Mouse (Mus musculus): ENCODE data around the gene Klk13. TPM values are rescaled to one million over a fixed set of nuclear protein-coding genes. Genes with fewer than 3 reads are reported as not detected.

The Klk13 gene
- polyA plus RNA-seq, 1 experiment: 0.36 TPM

DNA sequence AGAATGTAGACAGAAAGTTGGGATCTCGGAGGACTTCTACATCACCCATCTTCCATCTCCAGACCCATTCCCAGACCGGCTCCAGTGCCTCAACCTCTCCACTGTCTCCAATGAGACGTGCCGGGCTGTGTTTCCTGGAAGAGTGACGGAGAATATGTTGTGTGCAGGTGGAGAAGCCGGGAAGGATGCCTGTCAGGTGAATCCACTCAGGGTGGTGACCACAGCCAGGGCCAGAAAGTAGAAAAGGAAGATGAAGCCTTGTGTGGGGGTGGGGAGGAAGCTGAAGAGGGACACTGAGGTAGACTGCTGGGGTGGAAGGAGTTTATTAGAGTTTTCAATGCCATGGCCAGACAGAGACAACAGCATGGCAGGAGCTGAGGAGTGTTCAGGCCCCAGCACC, 59.5 kb downstream of the Klk13 start:
- DNase-seq (ENCODE audit: low spot score): no peak

DNA sequence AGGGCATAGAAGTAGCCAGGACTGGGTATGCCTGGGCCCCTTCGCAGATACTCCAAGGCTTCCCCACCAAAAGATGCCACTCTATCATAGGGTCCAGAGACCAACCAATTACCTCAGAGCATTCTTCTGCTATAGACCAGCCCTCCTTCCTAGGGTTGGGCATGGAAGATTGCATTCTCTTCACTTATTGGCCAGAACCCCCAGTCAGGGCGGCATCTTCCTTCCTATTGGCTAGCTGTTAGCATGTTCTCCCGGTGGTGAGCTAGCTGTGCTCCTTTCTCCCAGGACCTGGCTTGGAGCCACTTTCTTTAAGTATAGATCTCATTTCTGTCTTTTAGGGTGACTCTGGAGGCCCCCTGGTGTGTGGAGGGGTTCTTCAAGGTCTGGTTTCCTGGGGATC, 60.5 kb downstream of the Klk13 start:
- no peak for DNase-seq (ENCODE audit: low spot score)

DNA sequence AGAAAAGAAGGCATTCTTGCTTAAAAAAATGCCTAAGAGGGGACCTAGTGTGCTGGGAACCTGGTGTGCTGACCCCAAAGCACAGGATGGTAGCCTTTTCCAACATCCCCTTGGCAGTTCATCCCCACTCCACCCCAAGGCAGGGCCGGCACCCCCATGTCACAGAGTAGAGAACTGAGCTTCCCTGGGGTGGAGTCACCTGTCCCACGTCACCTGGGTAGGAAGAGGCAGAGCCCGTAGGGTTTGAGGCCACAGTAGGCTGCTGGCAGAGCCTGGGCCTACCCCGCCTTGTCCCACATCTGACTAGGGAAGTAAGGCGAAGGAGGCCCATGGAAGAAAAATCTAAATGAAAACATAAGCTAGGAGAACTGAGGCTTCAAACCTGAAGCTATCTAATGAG, 62.0 kb downstream of the Klk13 start, which contains the start of gene Klk11:
TSS of gene Klk11 (plus strand) at position 241 of the 400 bp plus-strand sequence.
- DNase-seq (ENCODE audit: low spot score): no peak

DNA sequence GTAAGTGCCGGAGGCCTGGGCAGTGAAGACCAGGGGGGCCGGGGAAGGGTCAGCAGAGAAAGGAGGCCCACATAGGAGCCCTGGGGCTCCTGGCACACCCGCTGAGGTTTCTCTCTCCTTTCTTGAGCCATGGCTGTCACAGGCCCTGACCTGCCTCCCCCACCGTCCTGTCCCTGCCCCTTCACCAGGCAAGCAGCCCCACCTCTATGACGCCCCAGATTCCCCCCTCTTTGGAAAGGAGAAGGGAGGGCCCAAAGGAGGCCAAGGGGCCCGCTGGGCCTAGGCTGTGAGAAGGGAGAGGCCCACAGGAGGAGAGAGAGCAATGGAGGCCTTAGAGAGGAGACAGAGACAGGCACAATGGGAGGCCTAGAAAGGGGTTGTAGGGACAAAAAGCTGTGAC, 62.4 kb downstream of the Klk13 start:
- DNase-seq (ENCODE audit: low spot score): no peak

DNA sequence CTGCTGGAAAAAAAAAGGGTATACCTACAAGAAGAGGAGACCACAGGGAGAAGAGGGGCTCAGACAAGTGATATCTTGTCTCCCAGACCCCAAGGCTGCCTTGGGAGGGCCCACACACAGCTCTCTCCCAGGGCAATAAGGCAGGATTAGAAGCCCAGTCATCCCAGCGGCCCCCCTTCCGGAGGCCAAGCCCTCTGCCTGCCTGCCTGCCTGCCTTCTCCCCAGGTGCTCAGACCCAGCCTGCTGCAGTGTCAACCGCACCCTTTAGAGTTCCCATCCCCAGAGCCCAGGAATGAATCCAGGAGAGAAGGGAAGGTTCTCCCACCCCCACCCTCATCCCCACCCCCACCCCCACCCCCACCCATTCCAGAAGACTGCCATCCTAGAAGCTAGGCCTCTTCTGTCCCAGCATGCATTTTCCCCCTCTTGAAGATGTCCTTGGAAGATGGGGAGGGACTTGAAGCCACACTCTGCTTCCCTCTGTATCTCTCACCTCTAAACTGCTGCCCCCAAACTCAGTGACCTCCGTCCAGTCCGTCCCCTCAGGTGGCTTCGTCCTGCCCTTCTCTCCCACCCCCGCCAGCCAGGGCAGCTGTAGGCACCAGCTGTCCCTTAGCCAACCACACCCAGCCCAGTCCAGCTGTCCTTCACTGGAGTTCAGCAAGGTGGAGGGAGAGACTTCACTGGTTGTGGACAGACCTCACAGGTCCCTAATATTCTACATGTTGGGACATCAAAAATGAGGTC, 63.1 kb downstream of the Klk13 start:
- DNase-seq (ENCODE audit: low spot score): no peak

DNA sequence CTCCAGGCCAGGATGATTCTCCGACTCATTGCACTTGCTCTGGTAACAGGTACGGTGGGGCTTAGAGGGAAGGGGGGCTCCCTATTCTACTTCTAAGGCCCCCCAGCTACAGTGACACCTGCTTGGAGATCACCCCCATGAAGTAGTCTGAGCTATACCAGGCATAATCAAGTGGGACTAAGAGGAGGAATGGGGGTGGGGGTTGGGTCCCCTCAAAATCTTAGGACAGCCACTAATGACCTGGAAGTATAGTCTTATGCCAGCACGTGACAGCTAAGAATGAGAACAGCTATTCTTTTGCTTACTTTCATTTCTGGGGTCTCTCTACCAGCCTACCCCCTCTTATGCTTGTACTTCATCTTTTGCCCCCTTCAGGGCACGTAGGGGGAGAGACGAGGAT, 64.1 kb downstream of the Klk13 start:
- DNase-seq (ENCODE audit: low spot score): no peak

Other genes with a start within 250 kb of the Klk13 start
- 2.7 and 3.1 TPM in 2 replicates for gene Vsig10l, start 249.4 kb upstream of the Klk13 start, polyA plus RNA-seq (2012; rRNA removed)
- gene Iglon5, start 222.5 kb upstream of the Klk13 start, polyA plus RNA-seq (2012; rRNA removed): 3.7 and 7.2 TPM in 2 replicates
- not detected in 2 replicates for gene 4931406B18Rik, start 206.6 kb upstream of the Klk13 start, polyA plus RNA-seq (2012; rRNA removed)
- gene Cd33, start 168.1 kb upstream of the Klk13 start, polyA plus RNA-seq (2012; rRNA removed): 5.9 and 7.2 TPM in 2 replicates
- gene Zfp658, start 150.3 kb upstream of the Klk13 start, polyA plus RNA-seq (2012; rRNA removed): 4.0 and 4.3 TPM in 2 replicates
- 6.8 and 7.1 TPM in 2 replicates for gene Zfp719, start 133.0 kb upstream of the Klk13 start, polyA plus RNA-seq (2012; rRNA removed)
- gene Zfp819, start 105.4 kb upstream of the Klk13 start, polyA plus RNA-seq (2012; rRNA removed): 0.03 TPM in 1 of 2 replicates, not detected in the other
- not detected in 2 replicates for gene Ceacam18, start 77.9 kb upstream of the Klk13 start, polyA plus RNA-seq (2012; rRNA removed)
- 1.4 and 2.3 TPM in 2 replicates for gene Siglece, start 52.4 kb upstream of the Klk13 start, polyA plus RNA-seq (2012; rRNA removed)
- gene Ctu1, start 40.6 kb upstream of the Klk13 start, polyA plus RNA-seq (2012; rRNA removed): 9.7 and 10.2 TPM in 2 replicates
- gene Klk14, start 22.1 kb upstream of the Klk13 start, polyA plus RNA-seq (2012; rRNA removed): 0.06 and 0.07 TPM in 2 replicates
- not detected in 2 replicates for gene Klk12, start 56.3 kb downstream of the Klk13 start, polyA plus RNA-seq (2012; rRNA removed)
- 0.23 TPM in 1 of 2 replicates, not detected in the other for gene Klk11, start 62.0 kb downstream of the Klk13 start, polyA plus RNA-seq (2012; rRNA removed)
- 0.49 and 0.59 TPM in 2 replicates for gene Klk10, start 68.5 kb downstream of the Klk13 start, polyA plus RNA-seq (2012; rRNA removed)
- 0.04 TPM in 1 of 2 replicates, not detected in the other for gene Klk9, start 79.3 kb downstream of the Klk13 start, polyA plus RNA-seq (2012; rRNA removed)
- gene Klk8, start 85.0 kb downstream of the Klk13 start, polyA plus RNA-seq (2012; rRNA removed): 8.1 and 8.9 TPM in 2 replicates
- not detected in 2 replicates for gene Klk7, start 98.7 kb downstream of the Klk13 start, polyA plus RNA-seq (2012; rRNA removed)
- 0.30 TPM in 1 of 2 replicates, not detected in the other for gene Klk6, start 111.9 kb downstream of the Klk13 start, polyA plus RNA-seq (2012; rRNA removed)
- gene Klk5, start 129.4 kb downstream of the Klk13 start, polyA plus RNA-seq (2012; rRNA removed): not detected in 2 replicates
- gene Klk4, start 168.6 kb downstream of the Klk13 start, polyA plus RNA-seq (2012; rRNA removed): not detected in 2 replicates
- not detected in 2 replicates for gene Klk15, start 221.2 kb downstream of the Klk13 start, polyA plus RNA-seq (2012; rRNA removed)
- gene Klk1b8, start 238.1 kb downstream of the Klk13 start, polyA plus RNA-seq (2012; rRNA removed): not detected in 2 replicates

Data from urinary bladder, adult 2 months (tissue).